Mouse (Mus musculus): ENCODE measurements around the gene Ehmt2. TPM values are rescaled to one million over a fixed set of nuclear protein-coding genes. Genes with fewer than 3 reads are reported as not detected.

Gene Ehmt2
- total RNA-seq, 2 experiments from 2014 or later = 166 to 171 TPM

DNA sequence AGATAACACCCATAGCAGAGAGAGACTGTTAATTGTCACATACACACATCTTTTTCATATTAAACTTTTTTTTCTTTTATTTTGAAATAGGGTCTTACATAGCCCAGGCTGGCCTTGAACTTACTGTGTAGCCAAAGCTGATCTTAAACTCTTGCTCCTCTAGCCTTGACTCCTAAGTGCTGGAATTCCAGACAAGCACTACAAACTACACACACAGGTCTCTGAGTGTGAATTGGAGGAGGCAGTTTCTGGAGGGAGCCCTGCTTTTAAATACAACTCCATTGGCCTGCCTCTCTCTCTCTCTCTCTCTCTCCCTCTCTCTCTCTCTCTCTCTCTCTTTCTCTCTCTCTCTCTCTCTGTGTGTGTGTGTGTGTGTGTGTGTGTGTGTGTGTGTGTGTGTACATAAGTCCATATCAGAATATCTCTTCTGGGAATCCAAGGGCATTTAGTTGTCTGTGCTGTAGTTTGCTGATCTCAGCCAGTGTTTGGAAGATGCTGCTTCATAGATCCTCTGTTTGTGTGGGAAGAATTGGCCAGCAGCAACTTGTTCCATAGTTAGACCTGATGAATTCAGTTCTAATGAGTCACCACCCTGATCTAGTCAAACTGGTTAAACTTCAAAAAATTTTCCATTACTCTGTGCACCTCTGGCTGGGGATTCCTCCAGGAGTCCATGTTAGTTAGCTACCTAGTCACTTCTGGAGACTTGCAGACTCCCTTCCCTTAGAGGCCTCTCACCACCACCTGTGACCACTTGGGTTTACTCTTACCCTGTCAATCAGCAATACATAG lies 62.6 kb downstream of the Ehmt2 start:
- intact Hi-C loops (cut with DNase I) = no loop called here
- no peak for DNase-seq (ENCODE audit: low spot score in 2 of 2)

DNA sequence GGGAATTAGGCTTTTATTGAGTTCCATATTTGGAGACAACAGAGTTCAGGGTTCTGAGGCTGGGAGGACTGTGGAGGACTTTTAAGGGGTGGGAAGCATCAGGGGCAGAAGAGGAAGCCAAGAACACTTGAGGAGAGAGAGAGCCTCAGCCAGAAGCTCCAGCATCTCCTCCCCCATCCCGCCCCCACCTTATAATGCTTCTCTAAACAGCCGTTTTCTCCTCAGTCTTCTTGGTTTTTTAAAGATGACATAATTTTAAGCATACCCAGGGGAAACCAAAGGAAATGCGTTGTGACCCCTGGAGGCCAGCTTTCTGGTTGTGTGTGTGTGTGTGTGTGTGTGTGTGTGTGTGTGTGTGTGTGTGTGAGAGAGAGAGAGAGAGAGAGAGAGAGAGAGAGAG lies 63.9 kb downstream of the Ehmt2 start:
- intact Hi-C loops (cut with DNase I) = no loop called here
- DNase-seq (ENCODE audit: low spot score in 2 of 2) = no peak

DNA sequence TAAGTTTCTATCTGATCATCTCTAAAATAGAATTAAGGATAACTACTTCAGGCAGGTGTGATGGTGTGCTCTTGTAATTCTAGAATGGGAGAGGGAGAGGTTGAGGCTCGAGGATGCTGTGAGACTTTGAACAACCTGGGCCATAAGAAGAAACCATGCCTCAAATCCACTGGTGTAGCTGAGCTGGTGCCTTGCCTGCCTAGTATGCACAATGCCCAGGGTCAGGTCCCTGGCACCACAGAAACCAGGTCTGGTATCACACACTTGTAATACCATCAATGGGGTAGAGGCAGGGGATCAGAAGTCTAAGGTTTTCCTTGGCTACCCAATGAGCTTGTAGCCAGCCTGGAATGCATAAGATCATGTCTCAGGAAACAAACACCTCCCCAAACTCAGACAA lies 64.6 kb downstream of the Ehmt2 start:
- intact Hi-C loops (cut with DNase I) = no loop called here
- DNase-seq (ENCODE audit: low spot score in 2 of 2) = no peak

Small RNAs within 50 kb of the gene (microRNA-seq; reads per million reads assigned to microRNA genes)
- gene Mir6972 = 0 reads per million in 2 experiments

Other genes with a start within 250 kb of the Ehmt2 start
- gene Tnxb, start 227.9 kb upstream of the Ehmt2 start, total RNA-seq (2021) = 1 to 10 TPM; 1.5 to 1.8 TPM
- 1 to 10 TPM; 5.2 to 8.0 TPM for gene C4b, start 154.6 kb upstream of the Ehmt2 start, total RNA-seq (2021)
- not detected for gene Cyp21a1, start 93.9 kb upstream of the Ehmt2 start, total RNA-seq (2021)
- gene Stk19, start 61.5 kb upstream of the Ehmt2 start, total RNA-seq (2021) = 10 to 100 TPM; 58.2 to 59.3 TPM
- gene Dxo, start 61.5 kb upstream of the Ehmt2 start, total RNA-seq (2021) = 10 to 100 TPM; 33.5 to 35.8 TPM
- 10 to 100 TPM; 68.5 to 73.1 TPM for gene Skiv2l, start 48.3 kb upstream of the Ehmt2 start, total RNA-seq (2021)
- gene Nelfe, start 48.1 kb upstream of the Ehmt2 start, total RNA-seq (2021) = 10 to 100 TPM; 29.1 to 30.5 TPM
- under 1 TPM in 1 of 2 experiments, not detected in 1; 0.20 TPM for gene Cfb, start 36.0 kb upstream of the Ehmt2 start, total RNA-seq (2021)
- gene Zbtb12, start 19.0 kb upstream of the Ehmt2 start, total RNA-seq (2021) = 1 to 10 TPM; 5.0 to 5.1 TPM
- gene Gm20547, start 16.4 kb upstream of the Ehmt2 start, total RNA-seq (2021) = under 1 TPM in 1 of 2 experiments, not detected in 1; 0.26 TPM
- 1 to 10 TPM; 2.5 to 2.9 TPM for gene C2, start 204 bp upstream of the Ehmt2 start, total RNA-seq (2021)
- under 1 TPM; 0.38 to 0.40 TPM for gene Slc44a4, start 16.0 kb downstream of the Ehmt2 start, total RNA-seq (2021)
- gene Neu1, start 32.8 kb downstream of the Ehmt2 start, total RNA-seq (2021) = 10 to 100 TPM; 32.1 to 32.8 TPM
- gene Hspa1b, start 60.8 kb downstream of the Ehmt2 start, total RNA-seq (2021) = 1 to 10 TPM; 3.3 to 3.5 TPM
- not detected for gene Gm20481, start 71.4 kb downstream of the Ehmt2 start, total RNA-seq (2021)
- gene Hspa1a, start 73.7 kb downstream of the Ehmt2 start, total RNA-seq (2021) = 1 to 10 TPM; 5.5 to 6.7 TPM
- gene Hspa1l, start 74.2 kb downstream of the Ehmt2 start, total RNA-seq (2021) = under 1 TPM; 0.15 TPM
- 10 to 100 TPM; 19.9 to 25.7 TPM for gene Lsm2, start 83.4 kb downstream of the Ehmt2 start, total RNA-seq (2021)
- gene Vars, start 102.5 kb downstream of the Ehmt2 start, total RNA-seq (2021) = 10 to 100 TPM; 43.1 to 48.6 TPM
- gene Vwa7, start 118.1 kb downstream of the Ehmt2 start, total RNA-seq (2021) = under 1 TPM; 0.17 to 0.24 TPM
- under 1 TPM in 1 of 2 experiments, not detected in 1; 0.92 TPM for gene Sapcd1, start 129.5 kb downstream of the Ehmt2 start, total RNA-seq (2021)
- gene Msh5, start 148.3 kb downstream of the Ehmt2 start, total RNA-seq (2021) = under 1 TPM; 0.59 to 0.75 TPM
- 10 to 100 TPM; 10.1 to 13.8 TPM for gene Clic1, start 151.5 kb downstream of the Ehmt2 start, total RNA-seq (2021)
- 10 to 100 TPM; 16.9 to 19.4 TPM for gene Ddah2, start 160.6 kb downstream of the Ehmt2 start, total RNA-seq (2021)
- not detected for gene Ly6g6c, start 166.9 kb downstream of the Ehmt2 start, total RNA-seq (2021)
- gene Mpig6b, start 167.7 kb downstream of the Ehmt2 start, total RNA-seq (2021) = not detected
- gene Ly6g6e, start 178.4 kb downstream of the Ehmt2 start, total RNA-seq (2021) = 1 to 10 TPM; 2.4 to 2.9 TPM
- 1 to 10 TPM in 1 of 2 experiments, not detected in 1; 1.2 TPM for gene Ly6g6d, start 179.6 kb downstream of the Ehmt2 start, total RNA-seq (2021)
- not detected for gene Ly6g6f, start 187.1 kb downstream of the Ehmt2 start, total RNA-seq (2021)
- gene Abhd16a, start 190.8 kb downstream of the Ehmt2 start, total RNA-seq (2021) = 100 to 1,000 TPM; 101 to 113 TPM
- not detected for gene Ly6g5c, start 209.8 kb downstream of the Ehmt2 start, total RNA-seq (2021)
- under 1 TPM in 1 of 2 experiments, not detected in 1; 0.59 TPM for gene Ly6g5b, start 217.0 kb downstream of the Ehmt2 start, total RNA-seq (2021)
- 10 to 100 TPM; 13.2 to 13.8 TPM for gene Gpank1, start 223.0 kb downstream of the Ehmt2 start, total RNA-seq (2021)
- gene Csnk2b, start 223.6 kb downstream of the Ehmt2 start, total RNA-seq (2021) = 100 to 1,000 TPM; 195 to 225 TPM
- 10 to 100 TPM; 24.6 TPM for gene D17H6S53E, start 227.9 kb downstream of the Ehmt2 start, total RNA-seq (2021)
- gene Apom, start 233.6 kb downstream of the Ehmt2 start, total RNA-seq (2021) = not detected
- gene Bag6, start 236.7 kb downstream of the Ehmt2 start, total RNA-seq (2021) = 100 to 1,000 TPM; 285 to 306 TPM

Data from left cerebral cortex, postnatal 14 days (tissue).